Mouse (Mus musculus): Measurements from ENCODE around the gene Tbc1d25. TPM values are rescaled to one million over a fixed set of nuclear protein-coding genes. Genes with fewer than 3 reads are reported as not detected.
A peak's percentile ranks its signal among the peaks of the same experiment; 100 is the strongest.

The Tbc1d25 gene
- polyA plus RNA-seq, 1 experiment = 9.9 TPM

DNA sequence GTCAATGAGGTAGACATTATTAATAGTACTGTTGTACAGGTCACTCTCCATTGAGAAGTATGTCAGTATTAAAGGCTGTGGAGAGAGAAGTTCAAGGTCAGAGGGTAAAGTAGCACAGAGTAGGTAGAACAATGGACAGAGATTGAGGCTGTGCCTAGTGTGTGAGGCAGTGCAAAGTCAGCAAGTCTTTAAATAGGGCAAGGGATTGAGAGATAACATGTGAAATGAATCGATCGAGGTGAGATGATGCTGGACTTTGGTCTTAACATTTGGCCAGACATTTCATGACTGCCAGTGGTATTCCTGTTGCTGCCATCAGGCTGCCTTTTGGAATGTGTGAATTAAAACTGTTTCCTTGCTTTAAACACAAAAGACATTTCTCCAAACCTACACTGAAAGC is 2.9 kb upstream of the Tbc1d25 start:
- TF ChIP-seq CTCF (IDR thresholded peaks at IDR 0.05; ENCODE audit: control insufficient read depth, insufficient read depth, insufficient read length) = no peak
- no peak for TF ChIP-seq MYOD1 (IDR thresholded peaks at IDR 0.05; ENCODE audit: control insufficient read depth, insufficient read length, low read depth)
- TF ChIP-seq MYOG (IDR thresholded peaks at IDR 0.05; ENCODE audit: control insufficient read depth, extremely low read depth, insufficient read length) = no peak
- no peak for TF ChIP-seq FOSL1 (IDR thresholded peaks at IDR 0.05; ENCODE audit: insufficient read depth, low read length, poor library complexity, severe bottlenecking)
- TF ChIP-seq CEBPB (IDR thresholded peaks at IDR 0.05; ENCODE audit: low read depth) = no peak
- no peak for TF ChIP-seq USF1 (IDR thresholded peaks at IDR 0.05; ENCODE audit: low read depth)
- TF ChIP-seq MAX (IDR thresholded peaks at IDR 0.05) = no peak
- peaks cover 16% of the 10 kb centered on the region for H3K79me2 ChIP-seq (ENCODE audit: control insufficient read depth, insufficient read depth)
- no peak overlapping the region for H3K4me3 ChIP-seq (ENCODE audit: insufficient read depth, poor library complexity, severe bottlenecking)
- no peaks in the 10 kb centered on the region for H3K36me3 ChIP-seq (ENCODE audit: control insufficient read depth, insufficient read depth)
- no peak overlapping the region for H3ac ChIP-seq (ENCODE audit: control insufficient read depth, insufficient read length, low read depth)
- H3K79me3 ChIP-seq (ENCODE audit: low read depth) = peaks cover 4% of the 10 kb centered on the region
- no peaks in the 10 kb centered on the region for H3K27me3 ChIP-seq (ENCODE audit: control insufficient read depth, insufficient read depth, insufficient read length)

DNA sequence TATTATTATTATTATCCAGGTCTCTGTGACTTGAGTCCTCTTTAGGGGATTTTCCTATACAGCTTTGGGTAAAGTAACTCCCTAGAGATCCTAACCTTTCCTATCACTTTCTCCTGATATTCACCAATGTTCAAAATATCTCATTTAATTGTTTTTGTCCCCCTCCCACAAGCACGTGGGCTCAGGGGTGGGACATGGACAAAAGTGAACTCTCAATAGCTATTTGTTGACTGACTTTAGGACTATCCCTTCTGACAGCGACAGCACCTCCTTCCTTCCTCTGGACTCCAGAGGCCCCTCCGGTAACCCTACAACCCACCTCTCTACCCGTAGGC is 845 bp downstream of the Tbc1d25 start:
- TF ChIP-seq FOSL1 (IDR thresholded peaks at IDR 0.05; ENCODE audit: insufficient read depth, low read length, poor library complexity, severe bottlenecking) = no peak
- no peak for TF ChIP-seq MAX (IDR thresholded peaks at IDR 0.05)
- TF ChIP-seq USF1 (IDR thresholded peaks at IDR 0.05; ENCODE audit: low read depth) = no peak
- no peak for TF ChIP-seq CTCF (IDR thresholded peaks at IDR 0.05; ENCODE audit: control insufficient read depth, insufficient read depth, insufficient read length)
- TF ChIP-seq MYOG (IDR thresholded peaks at IDR 0.05; ENCODE audit: control insufficient read depth, extremely low read depth, insufficient read length) = no peak
- TF ChIP-seq MYOD1 (IDR thresholded peaks at IDR 0.05; ENCODE audit: control insufficient read depth, insufficient read length, low read depth) = no peak
- Histone ChIP-seq H3K79me2 (ENCODE audit: control insufficient read depth, insufficient read depth) (peaks cover 17% of the 10 kb centered on the region), H3K4me3 (ENCODE audit: insufficient read depth, poor library complexity, severe bottlenecking) (peak overlapping the region; percentile 50), H3K36me3 (ENCODE audit: control insufficient read depth, insufficient read depth) (peaks cover 5% of the 10 kb centered on the region), H3K79me3 (ENCODE audit: low read depth) (peaks cover 4% of the 10 kb centered on the region), H3K27me3 (ENCODE audit: control insufficient read depth, insufficient read depth, insufficient read length) (no peaks in the 10 kb centered on the region), H3ac (ENCODE audit: control insufficient read depth, insufficient read length, low read depth) (peak overlapping the region; percentile 90)

DNA sequence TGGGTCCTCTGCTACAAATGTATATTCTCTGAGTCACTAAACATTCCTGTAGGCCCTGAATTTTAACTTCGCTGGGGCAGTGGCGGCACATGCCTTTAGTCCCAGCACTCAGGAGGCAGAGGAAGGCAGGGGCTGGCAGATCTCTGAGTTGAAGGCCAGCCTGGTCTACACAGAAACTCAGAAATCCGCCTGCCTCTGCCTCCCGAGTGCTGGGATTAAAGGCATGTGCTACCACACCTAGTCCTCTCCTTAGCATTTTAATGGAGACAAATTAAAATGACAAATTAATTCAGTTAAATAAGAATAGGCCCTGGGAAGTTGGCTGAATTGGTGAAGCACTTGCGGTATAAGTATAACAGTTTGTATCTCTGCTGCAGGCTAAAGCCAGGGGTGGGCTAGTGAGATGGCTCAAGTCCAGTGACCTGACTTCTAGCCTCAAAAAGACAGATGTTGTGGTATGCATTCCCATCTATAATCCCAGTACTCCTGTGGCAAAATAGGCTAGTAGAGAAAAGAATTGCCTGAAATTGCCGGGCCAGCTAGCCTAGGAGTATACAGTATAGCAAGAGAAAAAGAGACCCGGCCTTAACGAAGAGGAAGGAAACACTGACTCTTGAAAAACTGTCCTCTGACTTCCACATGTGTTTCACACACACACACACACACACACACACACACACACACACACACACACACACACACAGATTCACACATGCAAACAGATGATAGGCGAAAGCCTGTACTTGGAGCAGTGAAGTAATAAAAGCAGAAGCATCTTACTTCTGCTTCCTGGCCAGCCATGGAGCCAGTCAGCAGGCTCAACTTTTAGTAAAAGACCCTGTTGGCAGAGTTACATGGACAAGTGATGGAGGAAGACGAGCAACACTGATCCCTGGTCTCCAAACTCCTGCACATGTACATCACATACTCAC is 8.0 kb downstream of the Tbc1d25 start:
- no peaks in the 10 kb centered on the region for H3K36me3 ChIP-seq (ENCODE audit: control insufficient read depth, insufficient read depth)
- H3K79me3 ChIP-seq (ENCODE audit: low read depth) = no peaks in the 10 kb centered on the region
- H3K79me2 ChIP-seq (ENCODE audit: control insufficient read depth, insufficient read depth) = no peaks in the 10 kb centered on the region
- no peak overlapping the region for H3K4me3 ChIP-seq (ENCODE audit: insufficient read depth, poor library complexity, severe bottlenecking)
- no peaks in the 10 kb centered on the region for H3K27me3 ChIP-seq (ENCODE audit: control insufficient read depth, insufficient read depth, insufficient read length)
- no peak overlapping the region for H3ac ChIP-seq (ENCODE audit: control insufficient read depth, insufficient read length, low read depth)
- TF ChIP-seq MYOD1 (IDR thresholded peaks at IDR 0.05; ENCODE audit: control insufficient read depth, insufficient read length, low read depth) = no peak
- TF ChIP-seq MAX (IDR thresholded peaks at IDR 0.05) = no peak
- TF ChIP-seq CEBPB (IDR thresholded peaks at IDR 0.05; ENCODE audit: low read depth) = no peak
- TF ChIP-seq MYOG (IDR thresholded peaks at IDR 0.05; ENCODE audit: control insufficient read depth, extremely low read depth, insufficient read length) = no peak
- no peak for TF ChIP-seq CTCF (IDR thresholded peaks at IDR 0.05; ENCODE audit: control insufficient read depth, insufficient read depth, insufficient read length)
- TF ChIP-seq USF1 (IDR thresholded peaks at IDR 0.05; ENCODE audit: low read depth) = no peak
- no peak for TF ChIP-seq FOSL1 (IDR thresholded peaks at IDR 0.05; ENCODE audit: insufficient read depth, low read length, poor library complexity, severe bottlenecking)

DNA sequence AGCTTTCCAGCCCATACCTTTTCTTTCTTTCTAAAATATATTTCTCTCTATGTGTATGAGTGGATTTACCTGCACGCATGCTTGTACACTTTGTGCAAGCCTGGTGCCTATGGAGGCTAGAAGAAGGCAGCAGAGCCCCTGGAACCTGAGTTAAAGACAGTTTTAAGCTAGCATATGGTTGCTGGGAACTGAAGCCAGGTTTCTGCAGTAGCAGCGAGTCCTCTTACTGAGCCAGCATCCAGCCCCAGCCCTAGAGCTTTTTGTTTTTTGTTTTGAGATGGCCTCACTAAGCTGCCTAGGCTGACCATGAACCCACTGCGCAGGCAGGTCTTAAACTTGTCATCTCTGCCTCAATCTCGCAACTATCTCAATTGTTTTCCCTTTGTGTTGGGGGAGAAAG is 11.5 kb downstream of the Tbc1d25 start:
- peaks cover under 1% of the 10 kb centered on the region for H3K36me3 ChIP-seq (ENCODE audit: control insufficient read depth, insufficient read depth)
- H3ac ChIP-seq (ENCODE audit: control insufficient read depth, insufficient read length, low read depth) = no peak overlapping the region
- H3K79me2 ChIP-seq (ENCODE audit: control insufficient read depth, insufficient read depth) = no peaks in the 10 kb centered on the region
- H3K4me3 ChIP-seq (ENCODE audit: insufficient read depth, poor library complexity, severe bottlenecking) = no peak overlapping the region
- TF ChIP-seq FOSL1 (IDR thresholded peaks at IDR 0.05; ENCODE audit: insufficient read depth, low read length, poor library complexity, severe bottlenecking) = no peak
- TF ChIP-seq CEBPB (IDR thresholded peaks at IDR 0.05; ENCODE audit: low read depth) = no peak
- TF ChIP-seq MYOD1 (IDR thresholded peaks at IDR 0.05; ENCODE audit: control insufficient read depth, insufficient read length, low read depth) = no peak
- TF ChIP-seq MYOG (IDR thresholded peaks at IDR 0.05; ENCODE audit: control insufficient read depth, extremely low read depth, insufficient read length) = no peak
- no peak for TF ChIP-seq USF1 (IDR thresholded peaks at IDR 0.05; ENCODE audit: low read depth)
- TF ChIP-seq CTCF (IDR thresholded peaks at IDR 0.05; ENCODE audit: control insufficient read depth, insufficient read depth, insufficient read length) = no peak
- TF ChIP-seq MAX (IDR thresholded peaks at IDR 0.05) = no peak
- H3K79me3 ChIP-seq (ENCODE audit: low read depth) = no peaks in the 10 kb centered on the region
- no peaks in the 10 kb centered on the region for H3K27me3 ChIP-seq (ENCODE audit: control insufficient read depth, insufficient read depth, insufficient read length)

DNA sequence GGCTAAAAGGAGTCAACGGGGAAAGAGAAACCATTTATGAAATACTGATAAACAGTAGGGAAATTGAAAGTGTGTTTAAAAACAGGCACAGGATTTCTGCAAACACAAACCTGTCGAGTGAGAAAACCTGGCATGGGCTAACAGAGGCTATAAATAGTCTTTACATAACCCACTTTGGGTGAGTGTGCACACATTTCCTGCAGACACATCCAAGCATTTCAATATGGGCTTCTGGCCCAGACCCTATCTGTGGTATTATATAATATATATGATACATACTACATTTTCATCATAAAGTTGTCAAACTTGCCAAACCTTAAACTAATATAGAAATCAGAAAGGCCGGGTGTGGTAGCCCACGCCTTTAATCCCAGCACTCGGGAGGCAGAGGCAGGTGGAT is 12.9 kb downstream of the Tbc1d25 start:
- Histone ChIP-seq H3K36me3 (ENCODE audit: control insufficient read depth, insufficient read depth) (peaks cover 4% of the 10 kb centered on the region), H3K79me2 (ENCODE audit: control insufficient read depth, insufficient read depth) (no peaks in the 10 kb centered on the region), H3K79me3 (ENCODE audit: low read depth) (no peaks in the 10 kb centered on the region), H3K4me3 (ENCODE audit: insufficient read depth, poor library complexity, severe bottlenecking) (no peak overlapping the region), H3K27me3 (ENCODE audit: control insufficient read depth, insufficient read depth, insufficient read length) (no peaks in the 10 kb centered on the region), H3ac (ENCODE audit: control insufficient read depth, insufficient read length, low read depth) (no peak overlapping the region)
- TF ChIP-seq MYOD1 (IDR thresholded peaks at IDR 0.05; ENCODE audit: control insufficient read depth, insufficient read length, low read depth) (no peak), CEBPB (IDR thresholded peaks at IDR 0.05; ENCODE audit: low read depth) (no peak)

Data from C2C12 (cell line).